Mouse (Mus musculus) limb, embryonic 10.5 days (tissue): ENCODE results near the gene Pitpnm1. TPM values are rescaled to one million over a fixed set of nuclear protein-coding genes. Genes with fewer than 3 reads are reported as not detected.
A peak's percentile ranks its signal among the peaks of the same experiment; 100 is the strongest.

ENCODE experiments used
- DNase-seq: peaks from one replicate; pipeline ENCODE4 v3.0.0-alpha.2; 2017; ENCODE audit warnings: low spot score
- H3K27ac ChIP-seq: fragments of 300-500 bp; sonication (generic); 2 replicates; pipeline ENCODE4 v1.5.1; 2016; ENCODE audit warnings: mild to moderate bottlenecking
- H3K27me3 ChIP-seq: fragments of 300-500 bp; sonication (generic); 2 replicates; pipeline ENCODE4 v1.6.1; 2016; ENCODE audit warnings: low read depth, mild to moderate bottlenecking; ENCODE audit not compliant: poor library complexity, severe bottlenecking
- H3K36me3 ChIP-seq: fragments of 300-500 bp; sonication (generic); 2 replicates; pipeline ENCODE4 v1.6.1; 2016; ENCODE audit warnings: mild to moderate bottlenecking, moderate library complexity
- H3K4me1 ChIP-seq: fragments of 300-500 bp; sonication (generic); 2 replicates; pipeline ENCODE4 v1.6.1; 2016
- H3K4me3 ChIP-seq: fragments of 300-500 bp; sonication (generic); 2 replicates; pipeline ENCODE4 v1.5.1; 2016; ENCODE audit warnings: mild to moderate bottlenecking, moderate library complexity
- H3K9me3 ChIP-seq: fragments of 300-500 bp; sonication (generic); replicated peaks from 2 replicates; pipeline ENCODE4 v1.6.1; 2016; ENCODE audit warnings: mild to moderate bottlenecking
- WGBS: fragments of 180-500 bp; shearing (Covaris S2); methylation state at CpG from one replicate; pipeline ENCODE4 v1.1.7; 2016; 5-methylcytosine and 5-hydroxymethylcytosine counted together
- polyA plus RNA-seq: library from polyadenylated mRNA; unstranded; fragments of >200 nt; fragmentation: Nextera tagmentation; extraction: Ambion mirVana; gene quantifications from 2 replicates; pipeline ENCODE4 v1.2.1, GENCODE M21; 2016

The Pitpnm1 gene
- polyA plus RNA-seq, 1 experiment from 2014 or later: 7.9 TPM

DNA sequence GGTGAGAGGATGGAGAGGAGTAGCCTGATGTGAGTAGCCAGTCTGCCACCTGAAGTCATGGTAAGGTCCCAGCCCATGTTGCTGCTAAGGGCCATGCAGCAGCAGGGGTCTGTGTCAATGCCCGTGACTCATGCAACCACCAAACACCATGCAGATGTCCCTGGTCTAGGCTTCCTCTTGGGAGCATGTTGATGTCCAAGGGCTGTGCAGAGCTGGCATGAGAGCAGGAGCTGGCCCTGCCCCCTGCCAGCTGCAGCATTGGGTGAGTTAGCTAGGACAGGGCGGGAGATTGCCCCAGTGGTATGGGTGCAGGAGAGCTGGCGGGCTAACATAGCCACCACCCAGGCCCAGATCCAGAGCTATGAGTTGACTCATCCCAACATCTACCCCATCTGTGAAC lies 9.4 kb upstream of the Pitpnm1 start:
- Histone ChIP-seq H3K36me3 (no peaks in the 10 kb centered on the region), H3K27me3 (no peaks in the 10 kb centered on the region), H3K27ac (no peak overlapping the region), H3K9me3 (no peaks in the 10 kb centered on the region), H3K4me1 (no peaks in the 10 kb centered on the region), H3K4me3 (no peak overlapping the region)
- DNase-seq: no peak
- 96% methylated on average over 3 of the region's 3 CpGs for WGBS

DNA sequence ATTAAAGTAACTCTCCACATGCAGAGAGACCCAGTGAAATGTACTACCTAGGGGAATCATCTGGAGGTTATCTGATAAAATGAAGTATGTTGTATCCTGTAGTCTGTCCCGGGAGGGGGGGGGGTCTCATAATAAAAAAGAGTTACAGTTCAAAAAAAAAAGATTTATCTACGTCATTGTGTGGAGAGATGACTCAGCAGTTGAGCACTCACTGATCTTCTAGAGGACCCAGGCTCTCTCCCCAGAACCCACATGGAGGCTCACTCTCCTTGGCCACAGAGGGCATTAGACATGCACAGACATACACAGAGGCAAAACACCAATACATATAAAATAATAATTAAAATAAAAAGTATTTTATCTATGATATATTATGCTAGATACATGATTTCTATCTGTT lies 8.4 kb upstream of the Pitpnm1 start:
- Histone ChIP-seq H3K9me3 (no peaks in the 10 kb centered on the region), H3K4me3 (no peak overlapping the region)
- 79% methylated on average over 2 of the region's 2 CpGs for WGBS

DNA sequence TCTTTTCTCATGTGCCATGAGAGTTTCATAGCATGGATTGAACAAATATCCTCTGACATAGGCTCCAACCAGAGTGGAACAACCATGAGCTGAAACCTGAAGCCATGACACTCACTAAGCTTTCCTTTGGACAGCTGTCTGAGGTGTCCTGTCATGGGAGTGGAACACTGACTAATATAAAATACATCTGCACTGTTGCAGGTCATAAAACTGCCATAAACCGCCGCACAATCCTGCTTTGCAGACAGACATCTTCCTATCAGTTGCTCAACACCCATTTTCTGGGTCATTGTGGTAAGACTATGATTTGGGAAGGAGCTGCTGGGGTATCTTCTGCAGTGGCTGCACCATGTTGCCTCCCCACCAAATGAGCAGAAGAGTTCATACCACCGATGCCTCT lies 7.0 kb upstream of the Pitpnm1 start:
- Histone ChIP-seq H3K4me3 (no peak overlapping the region), H3K9me3 (no peaks in the 10 kb centered on the region), H3K27ac (no peak overlapping the region), H3K4me1 (peaks cover 15% of the 10 kb centered on the region), H3K36me3 (no peaks in the 10 kb centered on the region), H3K27me3 (no peaks in the 10 kb centered on the region)
- WGBS: 86% methylated on average over 3 of the region's 3 CpGs
- DNase-seq: no peak

More for the DNA sequence above, 8.4 kb upstream of the Pitpnm1 start:
- Histone ChIP-seq H3K4me1 (peaks cover 6% of the 10 kb centered on the region), H3K27me3 (no peaks in the 10 kb centered on the region), H3K36me3 (no peaks in the 10 kb centered on the region), H3K27ac (no peak overlapping the region)
- no peak for DNase-seq

DNA sequence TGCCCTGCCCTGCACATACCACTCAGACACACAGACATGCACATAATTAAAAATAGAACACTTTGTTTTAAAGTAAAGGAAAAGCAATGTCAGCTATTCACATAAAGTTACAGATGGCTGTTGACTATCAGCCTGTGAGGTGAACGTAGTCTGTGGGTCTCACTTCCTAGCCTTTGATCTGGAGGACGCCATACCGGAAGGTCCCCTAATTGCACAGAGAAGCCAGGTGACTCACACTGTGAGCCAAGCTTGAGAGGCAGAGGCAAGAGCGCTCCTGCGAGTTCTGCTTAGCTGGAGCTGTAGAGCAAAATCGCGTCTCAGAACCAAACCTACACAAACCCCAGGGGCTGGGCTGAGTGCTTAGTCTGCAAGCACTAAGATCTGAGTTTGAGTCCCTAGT lies 6.0 kb upstream of the Pitpnm1 start:
- no peak overlapping the region for H3K27ac ChIP-seq
- no peaks in the 10 kb centered on the region for H3K27me3 ChIP-seq
- DNase-seq: no peak
- 62% methylated on average over 7 of the region's 7 CpGs for WGBS
- H3K9me3 ChIP-seq: no peaks in the 10 kb centered on the region
- no peak overlapping the region for H3K4me3 ChIP-seq
- no peaks in the 10 kb centered on the region for H3K36me3 ChIP-seq
- peaks cover 25% of the 10 kb centered on the region for H3K4me1 ChIP-seq

DNA sequence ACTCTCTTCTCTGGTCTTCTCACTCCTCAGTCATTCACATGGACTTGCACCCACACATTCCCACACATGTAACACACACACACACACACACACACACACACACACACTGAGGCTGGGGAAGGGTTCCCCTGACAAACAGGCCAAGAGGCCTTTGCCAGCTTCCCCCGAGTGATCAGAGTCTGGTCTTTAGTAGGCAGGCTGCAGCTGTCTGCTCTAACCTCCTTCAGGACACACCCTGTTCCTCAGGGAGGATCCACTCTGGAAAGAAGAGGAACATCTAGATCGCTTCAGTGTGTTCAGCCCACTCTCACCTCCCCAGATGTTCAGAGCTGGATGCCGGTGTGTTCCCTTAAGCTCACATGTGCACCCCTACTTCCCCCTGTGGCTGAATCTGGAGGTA lies 5.5 kb upstream of the Pitpnm1 start:
- no peak overlapping the region for H3K27ac ChIP-seq
- H3K36me3 ChIP-seq: no peaks in the 10 kb centered on the region
- H3K4me3 ChIP-seq: no peak overlapping the region
- DNase-seq: no peak
- no peaks in the 10 kb centered on the region for H3K9me3 ChIP-seq
- peaks cover 31% of the 10 kb centered on the region for H3K4me1 ChIP-seq
- 75% methylated on average over 3 of the region's 3 CpGs for WGBS
- H3K27me3 ChIP-seq: peaks cover 6% of the 10 kb centered on the region

DNA sequence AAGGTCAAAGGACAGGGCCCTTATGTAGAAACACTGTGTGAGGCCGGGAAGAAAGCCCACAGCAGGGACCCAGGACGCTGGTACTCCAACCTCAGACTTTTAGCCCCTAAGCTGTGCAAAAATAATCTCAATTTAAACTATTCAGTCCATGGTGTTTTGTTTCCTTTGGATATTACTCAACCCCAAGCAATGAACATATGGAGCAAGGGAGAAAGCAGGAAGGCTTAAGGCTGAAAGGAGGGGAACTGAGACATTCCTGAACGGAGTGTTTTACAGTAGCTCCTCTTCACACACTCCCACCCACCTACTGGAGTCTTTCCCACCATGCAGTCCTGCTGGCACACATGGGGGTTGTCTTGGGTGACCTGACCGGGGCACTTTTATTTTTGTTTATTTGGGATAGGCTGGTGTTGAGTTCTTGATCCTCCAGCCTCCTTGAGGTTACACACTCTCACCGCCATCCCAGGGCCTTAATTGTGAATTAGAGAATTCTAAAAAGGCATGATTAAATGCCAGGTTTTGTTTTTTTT lies 5.0 kb upstream of the Pitpnm1 start:
- H3K27ac ChIP-seq: no peak overlapping the region
- WGBS: 83% methylated on average over 5 of the region's 5 CpGs

DNA sequence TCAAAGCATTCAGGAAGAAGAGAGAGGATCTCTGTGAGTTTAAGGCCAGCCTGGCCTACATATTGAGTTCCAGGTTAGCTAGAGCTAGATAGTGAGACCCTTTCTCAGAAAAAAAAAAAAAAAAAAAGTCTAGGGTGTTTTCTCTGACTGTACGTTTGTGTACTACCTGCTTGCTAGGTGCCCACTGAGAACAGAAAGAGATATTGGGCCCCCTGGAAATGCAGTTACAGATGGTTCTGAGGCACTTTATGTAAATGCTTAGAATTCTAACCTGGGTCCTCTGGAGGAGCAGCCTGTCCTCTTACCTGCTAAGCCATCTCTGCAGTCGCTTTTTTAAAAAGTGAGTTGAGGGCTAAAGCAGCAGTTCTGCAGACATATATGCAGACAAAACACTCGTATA lies 4.0 kb upstream of the Pitpnm1 start:
- Histone ChIP-seq H3K36me3 (no peaks in the 10 kb centered on the region), H3K4me3 (no peak overlapping the region), H3K9me3 (no peaks in the 10 kb centered on the region), H3K27me3 (peaks cover 20% of the 10 kb centered on the region), H3K27ac (no peak overlapping the region), H3K4me1 (peaks cover 45% of the 10 kb centered on the region)
- WGBS: 71% methylated on average over 3 of the region's 3 CpGs
- no peak for DNase-seq

More for the DNA sequence above, 5.0 kb upstream of the Pitpnm1 start:
- no peak overlapping the region for H3K4me3 ChIP-seq
- no peaks in the 10 kb centered on the region for H3K36me3 ChIP-seq
- no peaks in the 10 kb centered on the region for H3K9me3 ChIP-seq
- peaks cover 36% of the 10 kb centered on the region for H3K4me1 ChIP-seq
- no peak for DNase-seq
- peaks cover 10% of the 10 kb centered on the region for H3K27me3 ChIP-seq

DNA sequence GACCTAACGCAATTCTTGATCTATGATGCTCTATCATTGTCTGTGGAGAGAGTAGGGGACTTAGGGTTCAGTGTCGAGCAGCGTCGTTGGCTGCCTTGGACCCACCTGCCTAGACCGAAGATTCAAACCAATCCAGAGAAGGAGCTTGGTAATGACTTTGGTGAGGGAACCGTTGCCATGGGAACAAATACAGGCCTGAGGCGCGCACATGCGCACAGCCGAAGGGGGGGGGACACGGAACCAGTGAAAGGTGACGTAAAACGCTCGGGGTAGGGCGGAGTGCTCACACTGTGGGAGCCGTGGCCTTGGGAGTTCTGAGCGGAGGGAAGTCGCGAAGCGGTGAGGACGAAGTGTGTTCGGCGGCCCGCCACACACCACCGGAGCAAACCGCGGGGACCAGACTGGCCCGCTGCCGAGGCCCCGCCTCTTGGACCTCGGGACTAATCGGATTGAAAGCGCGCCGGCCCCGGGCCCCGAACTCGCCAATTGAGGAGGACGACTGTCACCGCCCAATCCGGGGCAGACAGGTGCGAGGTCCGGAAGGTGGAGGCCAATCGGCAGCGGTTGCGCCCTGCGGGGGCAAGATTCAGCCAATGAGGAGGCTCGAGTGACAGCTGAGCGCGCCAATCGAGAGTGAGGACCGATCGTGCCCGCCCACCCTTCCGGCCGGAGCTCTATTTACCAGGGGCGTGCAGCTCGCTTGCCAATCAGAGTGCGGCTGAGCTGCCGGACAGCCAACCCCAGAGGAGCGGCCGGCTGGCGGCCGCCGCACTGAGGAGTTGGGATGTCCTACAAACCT lies 3.0 kb upstream of the Pitpnm1 start, which contains the start of gene Cdk2ap2:
Cdk2ap2 (plus strand) TSS at position 541 of the 799 bp plus-strand sequence.
- under 1% methylated on average over 65 of the region's 65 CpGs for WGBS
- peak within 1 kb of the TSS; percentile 82 for H3K27ac ChIP-seq
- peaks cover 30% of the 10 kb centered on the region for H3K27me3 ChIP-seq
- peak; percentile 99 for DNase-seq
- H3K4me1 ChIP-seq: peaks cover 54% of the 10 kb centered on the region
- no peaks in the 10 kb centered on the region for H3K9me3 ChIP-seq
- H3K36me3 ChIP-seq: no peaks in the 10 kb centered on the region
- peak within 1 kb of the TSS; percentile 61 for H3K4me3 ChIP-seq

DNA sequence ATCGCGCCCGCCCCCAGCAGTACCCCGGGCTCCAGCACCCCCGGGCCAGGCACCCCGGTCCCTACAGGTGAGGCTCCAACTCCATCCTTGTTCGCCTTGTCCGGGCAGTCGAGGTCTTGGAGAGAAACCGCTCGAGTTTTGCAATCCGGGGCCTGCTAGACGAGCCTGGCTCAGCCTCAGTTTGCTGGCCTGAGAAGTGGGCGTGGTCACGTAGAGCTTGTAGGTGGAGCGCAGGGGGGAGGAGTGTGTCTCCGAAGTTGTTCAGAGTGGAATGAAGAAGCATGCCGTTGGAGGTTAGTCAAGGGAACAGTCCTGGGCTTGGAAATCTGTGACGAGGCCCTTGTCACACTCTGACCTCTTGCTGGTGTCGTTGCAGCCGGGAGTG lies 2.4 kb upstream of the Pitpnm1 start:
- Histone ChIP-seq H3K27ac (peak overlapping the region; percentile 82), H3K27me3 (peaks cover 36% of the 10 kb centered on the region), H3K4me1 (peaks cover 54% of the 10 kb centered on the region), H3K4me3 (peak overlapping the region; percentile 61), H3K9me3 (no peaks in the 10 kb centered on the region), H3K36me3 (no peaks in the 10 kb centered on the region)
- WGBS: 2% methylated on average over 21 of the region's 21 CpGs
- DNase-seq: no peak

DNA sequence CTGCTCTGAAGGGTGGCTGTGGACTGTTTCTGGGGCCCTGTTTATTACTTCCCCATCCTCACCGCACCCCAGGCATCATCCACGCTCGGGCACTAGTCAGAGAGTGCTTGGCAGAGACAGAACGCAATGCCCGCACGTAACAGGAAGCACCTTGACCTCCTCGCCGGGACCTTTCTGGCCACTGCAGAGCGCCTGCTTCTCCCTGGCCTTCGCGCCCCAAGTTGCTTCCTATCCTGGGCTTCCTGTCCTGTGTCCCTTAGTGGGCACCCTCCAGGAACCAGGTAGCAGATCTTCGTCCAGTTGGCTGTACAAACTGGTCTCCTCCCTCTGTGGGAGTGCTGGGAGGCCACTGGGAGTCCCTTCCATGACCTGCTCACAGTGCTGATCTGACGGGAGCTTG lies 1.4 kb upstream of the Pitpnm1 start:
- DNase-seq: no peak
- H3K9me3 ChIP-seq: no peaks in the 10 kb centered on the region
- H3K4me3 ChIP-seq: peak overlapping the region; percentile 61; the same call in 1 of the 2 replicates
- H3K36me3 ChIP-seq: no peaks in the 10 kb centered on the region
- peaks cover 54% of the 10 kb centered on the region for H3K4me1 ChIP-seq
- 93% methylated on average over 13 of the region's 13 CpGs for WGBS
- H3K27ac ChIP-seq: no peak overlapping the region
- H3K27me3 ChIP-seq: peaks cover 46% of the 10 kb centered on the region

DNA sequence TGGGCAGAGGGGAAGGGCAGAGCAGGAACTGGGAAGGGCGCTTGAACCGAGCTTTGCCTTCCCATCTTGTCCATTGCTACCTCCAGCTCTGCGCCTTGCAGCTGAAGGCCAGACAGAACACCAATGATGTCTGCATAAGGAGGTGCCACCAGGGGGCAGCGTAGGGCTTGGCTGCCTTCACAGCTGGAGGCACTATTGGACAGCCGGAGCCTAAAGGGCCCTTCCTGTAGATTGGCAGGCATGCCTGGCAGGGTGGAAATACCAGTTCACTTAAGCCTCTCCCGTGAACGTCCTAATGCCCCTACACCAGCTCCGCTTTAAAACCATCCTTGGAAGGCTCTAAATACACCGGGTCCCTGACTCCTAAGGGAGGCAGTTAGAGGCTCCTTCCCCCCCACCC lies 742 bp upstream of the Pitpnm1 start:
- DNase-seq: peak; percentile 90
- peaks cover 54% of the 10 kb centered on the region for H3K4me1 ChIP-seq

DNA sequence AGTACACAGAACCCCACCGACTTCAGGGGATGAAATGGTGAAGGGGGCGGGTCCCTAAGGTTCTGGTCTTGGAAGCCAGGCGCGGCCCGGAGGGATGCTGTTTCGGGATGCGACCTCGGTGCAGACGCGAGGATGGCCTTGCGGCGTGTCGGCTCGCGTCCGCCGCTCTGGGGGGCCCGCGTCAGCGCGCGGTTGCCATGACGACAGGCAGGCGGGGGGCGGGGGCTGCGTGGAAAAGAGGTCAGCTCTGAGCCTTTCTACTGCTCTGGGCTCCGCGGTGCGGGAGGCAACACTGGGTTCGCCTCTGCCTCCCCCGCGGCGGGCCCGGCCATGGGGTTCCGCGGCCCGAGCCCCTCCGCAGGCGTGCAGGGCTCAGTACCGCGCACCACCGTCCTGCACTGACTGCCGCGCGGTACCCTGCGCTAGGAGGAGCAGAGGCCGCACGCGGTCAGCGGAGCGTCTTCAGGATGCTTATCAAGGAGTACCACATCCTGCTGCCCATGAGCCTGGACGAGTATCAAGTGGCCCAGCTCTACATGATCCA lies 992 bp downstream of the Pitpnm1 start:
- Histone ChIP-seq H3K4me3 (peak overlapping the region; percentile 63), H3K9me3 (no peaks in the 10 kb centered on the region), H3K36me3 (no peaks in the 10 kb centered on the region), H3K27me3 (peaks cover 48% of the 10 kb centered on the region), H3K4me1 (peaks cover 62% of the 10 kb centered on the region), H3K27ac (peak overlapping the region; percentile 62; the same call in 1 of the 2 replicates)
- under 1% methylated on average over 52 of the region's 52 CpGs for WGBS
- DNase-seq: peak; percentile 72

More for the DNA sequence above, 742 bp upstream of the Pitpnm1 start:
- Histone ChIP-seq H3K9me3 (no peaks in the 10 kb centered on the region), H3K27me3 (peaks cover 48% of the 10 kb centered on the region), H3K4me3 (peak overlapping the region; percentile 63; the same call in 1 of the 2 replicates), H3K36me3 (no peaks in the 10 kb centered on the region), H3K27ac (no peak overlapping the region)
- WGBS: 14% methylated on average over 9 of the region's 9 CpGs

DNA sequence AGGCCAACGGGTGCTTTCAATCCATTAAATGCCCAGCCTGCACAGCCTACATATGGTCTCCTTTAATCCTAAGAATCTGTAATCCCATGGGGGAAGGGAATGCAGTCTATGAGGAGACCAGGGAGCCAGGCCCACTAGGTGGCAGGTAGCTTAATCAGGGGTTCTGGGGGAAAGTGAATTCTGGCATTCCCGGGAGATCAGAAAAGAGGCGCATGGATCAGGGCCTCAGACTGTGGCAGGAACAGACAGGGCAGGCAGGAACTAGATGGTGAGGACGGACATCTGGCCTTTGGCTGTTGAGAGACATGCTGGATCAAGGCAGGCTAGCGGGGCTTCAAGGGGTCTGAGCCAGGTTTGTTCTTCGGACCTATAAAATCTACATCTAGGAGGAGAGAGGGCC lies 1.7 kb downstream of the Pitpnm1 start:
- no peak for DNase-seq
- H3K4me1 ChIP-seq: peaks cover 56% of the 10 kb centered on the region

More for the DNA sequence above, 1.7 kb downstream of the Pitpnm1 start:
- peaks cover 48% of the 10 kb centered on the region for H3K27me3 ChIP-seq
- no peak overlapping the region for H3K27ac ChIP-seq
- 61% methylated on average over 6 of the region's 6 CpGs for WGBS
- H3K4me3 ChIP-seq: peak overlapping the region; percentile 63
- no peaks in the 10 kb centered on the region for H3K9me3 ChIP-seq
- no peaks in the 10 kb centered on the region for H3K36me3 ChIP-seq
